Mouse (Mus musculus): ENCODE results near the gene Fam221a. TPM values are rescaled to one million over a fixed set of nuclear protein-coding genes. Genes with fewer than 3 reads are reported as not detected.
"Not testable (repeated sequence)": the region's sequence is repeated elsewhere in the genome, so short reads cannot be mapped to it uniquely, and the experiment has no call there.

Fam221a gene
- polyA plus RNA-seq, 1 experiment from 2014 or later: 5.4 TPM

DNA sequence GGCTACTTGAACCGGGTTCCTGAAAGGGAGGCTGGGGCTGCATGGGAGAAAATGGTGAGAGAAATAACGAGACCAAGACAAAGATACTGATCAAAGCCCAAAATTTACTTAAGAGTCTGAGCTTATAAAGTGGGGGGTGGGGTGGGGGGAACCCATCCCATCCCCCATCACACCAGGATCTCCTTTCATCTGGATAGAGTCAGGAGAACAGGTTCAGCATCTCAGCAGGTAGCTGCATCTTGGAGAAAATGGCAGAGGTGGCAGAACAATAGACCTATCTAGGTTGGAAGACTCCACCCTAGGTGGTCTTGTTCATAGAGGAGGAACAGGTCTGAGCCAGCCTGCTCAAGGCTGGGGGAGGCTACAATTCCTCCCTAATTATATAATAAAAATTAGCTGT, 45.4 kb downstream of the Fam221a start:
- not testable (repeated sequence) for H3K9me3 ChIP-seq (replicated peaks; ENCODE audit: control insufficient read depth, low read length); H3K4me3 ChIP-seq (ENCODE audit: low read length); H3K27me3 ChIP-seq (ENCODE audit: control insufficient read depth, insufficient read depth, low read length); H3K27ac ChIP-seq (ENCODE audit: low read length); H3K4me2 ChIP-seq (ENCODE audit: low read depth, low read length); H3K4me1 ChIP-seq (ENCODE audit: control insufficient read depth, insufficient read depth, low read length); H3K9ac ChIP-seq (ENCODE audit: low read length); H3K36me3 ChIP-seq (ENCODE audit: control insufficient read depth, insufficient read depth); ATAC-seq (replicated peaks; ENCODE audit: extremely low read depth, insufficient read depth, low FRiP score)
- 63% methylated on average over 2 of the region's 2 CpGs for WGBS

DNA sequence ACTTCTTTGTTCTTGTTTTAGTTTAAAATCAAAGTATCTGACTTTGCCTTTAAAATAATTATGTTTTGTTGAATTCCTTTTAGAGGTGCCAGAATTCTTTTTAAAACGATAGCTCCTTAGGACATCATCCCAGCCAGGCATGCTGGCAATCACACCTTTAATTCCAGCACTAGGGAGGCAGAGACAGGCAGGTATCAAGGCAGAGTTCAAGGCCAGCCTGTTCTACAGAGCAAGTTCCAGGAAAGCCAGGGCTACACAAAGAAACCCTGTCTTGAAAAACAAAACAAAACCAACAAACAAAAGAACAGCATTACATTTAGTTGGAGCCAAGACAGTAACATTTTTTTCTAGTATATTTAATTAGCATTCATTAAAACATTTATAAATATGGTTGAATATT, 48.4 kb downstream of the Fam221a start:
- no peak overlapping the region for H3K9ac ChIP-seq (ENCODE audit: low read length)
- H3K9me3 ChIP-seq (replicated peaks; ENCODE audit: control insufficient read depth, low read length): no peaks in the 10 kb centered on the region
- ATAC-seq (replicated peaks; ENCODE audit: extremely low read depth, insufficient read depth, low FRiP score): no peak
- no peaks in the 10 kb centered on the region for H3K4me1 ChIP-seq (ENCODE audit: control insufficient read depth, insufficient read depth, low read length)
- no peaks in the 10 kb centered on the region for H3K36me3 ChIP-seq (ENCODE audit: control insufficient read depth, insufficient read depth)
- H3K4me2 ChIP-seq (ENCODE audit: low read depth, low read length): no peak overlapping the region
- H3K4me3 ChIP-seq (ENCODE audit: low read length): no peak overlapping the region
- no peaks in the 10 kb centered on the region for H3K27me3 ChIP-seq (ENCODE audit: control insufficient read depth, insufficient read depth, low read length)
- 64% methylated on average over 1 of the region's 1 CpGs for WGBS
- H3K27ac ChIP-seq (ENCODE audit: low read length): no peak overlapping the region

DNA sequence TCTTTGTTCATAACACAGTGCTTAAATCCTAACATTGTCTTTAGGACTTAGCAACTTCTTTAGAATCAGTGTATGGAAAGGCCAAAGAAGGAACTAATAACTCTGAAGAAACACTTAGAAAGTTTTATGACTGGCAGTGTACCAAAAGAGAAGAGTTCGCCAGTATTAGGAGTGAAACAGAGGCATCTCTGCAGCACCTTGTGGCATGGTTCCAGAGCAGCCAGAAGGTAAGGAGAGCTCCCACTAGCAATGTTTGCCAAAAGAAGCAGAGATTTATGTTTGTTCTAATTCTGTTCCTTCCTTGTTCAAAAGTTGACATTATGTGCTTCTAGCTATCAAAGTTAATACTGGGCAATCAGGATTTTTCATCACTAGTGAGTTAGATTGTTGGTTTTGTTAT, 69.8 kb downstream of the Fam221a start:
- Histone ChIP-seq H3K27ac (ENCODE audit: low read length) (no peak overlapping the region), H3K4me2 (ENCODE audit: low read depth, low read length) (no peak overlapping the region), H3K27me3 (ENCODE audit: control insufficient read depth, insufficient read depth, low read length) (no peaks in the 10 kb centered on the region), H3K9me3 (replicated peaks; ENCODE audit: control insufficient read depth, low read length) (no peaks in the 10 kb centered on the region), H3K4me1 (ENCODE audit: control insufficient read depth, insufficient read depth, low read length) (no peaks in the 10 kb centered on the region), H3K36me3 (ENCODE audit: control insufficient read depth, insufficient read depth) (no peaks in the 10 kb centered on the region), H3K4me3 (ENCODE audit: low read length) (no peak overlapping the region), H3K9ac (ENCODE audit: low read length) (no peak overlapping the region)
- WGBS: 63% methylated on average over 1 of the region's 1 CpGs
- no peak for ATAC-seq (replicated peaks; ENCODE audit: extremely low read depth, insufficient read depth, low FRiP score)

Other genes with a start within 250 kb of the Fam221a start
- 33.1 and 33.5 TPM in 2 replicates for gene Igf2bp3, start 152.8 kb upstream of the Fam221a start, polyA plus RNA-seq (2015; fragmentation: Nextera tagmentation; extraction: Ambion mirVana)
- gene Tra2a, start 103.7 kb upstream of the Fam221a start, polyA plus RNA-seq (2015; fragmentation: Nextera tagmentation; extraction: Ambion mirVana): 60.9 and 69.8 TPM in 2 replicates
- gene Ccdc126, start 48.5 kb upstream of the Fam221a start, polyA plus RNA-seq (2015; fragmentation: Nextera tagmentation; extraction: Ambion mirVana): 7.5 and 9.9 TPM in 2 replicates
- gene Stk31, start 27.9 kb downstream of the Fam221a start, polyA plus RNA-seq (2015; fragmentation: Nextera tagmentation; extraction: Ambion mirVana): 0.04 and 0.05 TPM in 2 replicates